Mouse (Mus musculus): ENCODE measurements at regions not wholly inside any gene's neighbourhood (a gene's known extent, or its start where the extent isn't known, plus 50 kb on each side); places are given as distances from the start of the nearest gene placed in this dataset.

DNA sequence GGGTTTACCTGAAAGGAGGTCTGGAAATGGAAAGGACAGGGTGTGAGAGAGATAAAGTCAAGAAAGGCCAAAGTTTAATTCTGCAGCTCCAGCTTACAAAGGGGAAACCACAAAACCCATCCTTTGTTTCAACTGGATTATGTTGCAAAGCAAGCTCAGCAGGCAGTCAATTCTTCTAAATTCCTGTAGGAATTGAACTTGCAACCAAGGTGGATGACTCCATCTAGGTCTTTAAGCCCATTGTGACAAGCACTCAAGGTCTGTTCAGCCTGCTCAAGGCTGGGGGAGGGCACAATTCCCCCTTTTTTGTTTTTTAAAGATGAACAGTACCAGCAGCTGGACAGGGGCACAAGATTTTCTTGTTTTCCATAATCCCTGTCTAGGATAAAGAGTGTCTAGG lies 200.0 kb upstream of the Ttc29 start:
- DNase-seq (ENCODE audit: low spot score in 2 of 2) = no peak

DNA sequence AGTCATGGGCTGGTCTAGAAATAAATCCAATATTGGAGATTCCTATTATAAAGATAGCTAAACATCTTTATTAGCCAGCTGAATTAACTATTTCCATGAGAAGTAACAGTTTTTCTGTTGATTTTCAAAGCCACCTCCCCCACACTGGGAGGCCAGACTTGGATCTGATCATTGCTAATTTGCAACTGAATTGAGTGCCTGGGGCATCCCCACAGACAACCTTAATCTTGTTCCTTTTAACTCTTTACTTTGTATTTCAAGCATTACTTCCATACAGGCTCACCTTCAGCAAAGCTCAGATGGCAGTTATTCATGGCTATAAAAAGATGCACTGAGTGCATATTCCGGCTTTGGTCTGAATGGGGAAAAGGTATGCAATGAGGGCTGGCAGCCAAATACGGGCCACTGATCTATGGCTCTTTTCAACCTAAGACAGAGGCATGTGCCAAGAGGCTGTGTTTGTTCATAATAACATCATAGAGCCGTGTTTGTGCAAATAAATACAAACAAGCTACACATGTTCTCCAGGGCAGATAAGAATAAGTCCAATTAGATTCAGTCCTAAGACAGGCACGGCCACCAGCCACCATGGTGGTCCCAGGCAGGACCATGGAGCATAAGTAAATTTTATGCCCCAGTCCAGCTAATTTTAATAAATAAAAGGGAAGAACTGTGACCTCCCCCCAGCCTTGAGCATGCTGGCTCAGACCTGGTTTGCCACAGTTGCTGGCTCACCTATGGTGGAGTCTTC lies 194.5 kb upstream of the Ttc29 start:
- DNase-seq (ENCODE audit: low spot score in 2 of 2) = no peak

DNA sequence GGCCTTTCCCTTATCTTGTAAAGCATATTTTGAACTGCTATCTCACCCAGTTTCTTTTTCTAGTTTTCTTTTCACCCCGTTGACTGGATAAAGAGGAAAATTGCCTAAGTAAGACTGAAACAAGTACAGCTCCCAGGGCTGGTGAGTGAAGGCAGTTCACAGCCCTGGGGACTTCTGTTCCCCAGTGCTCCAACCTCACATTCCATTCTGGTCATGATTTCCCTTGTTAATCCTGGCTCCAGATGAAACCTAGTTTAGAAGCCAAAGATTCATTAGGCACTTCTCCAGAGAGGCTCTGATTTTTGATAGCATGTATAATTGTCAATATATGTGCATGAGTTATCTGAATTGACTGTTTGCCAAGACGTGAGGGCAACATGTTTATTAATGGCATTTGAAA lies 191.6 kb upstream of the Ttc29 start:
- no peak for DNase-seq (ENCODE audit: low spot score in 2 of 2)

DNA sequence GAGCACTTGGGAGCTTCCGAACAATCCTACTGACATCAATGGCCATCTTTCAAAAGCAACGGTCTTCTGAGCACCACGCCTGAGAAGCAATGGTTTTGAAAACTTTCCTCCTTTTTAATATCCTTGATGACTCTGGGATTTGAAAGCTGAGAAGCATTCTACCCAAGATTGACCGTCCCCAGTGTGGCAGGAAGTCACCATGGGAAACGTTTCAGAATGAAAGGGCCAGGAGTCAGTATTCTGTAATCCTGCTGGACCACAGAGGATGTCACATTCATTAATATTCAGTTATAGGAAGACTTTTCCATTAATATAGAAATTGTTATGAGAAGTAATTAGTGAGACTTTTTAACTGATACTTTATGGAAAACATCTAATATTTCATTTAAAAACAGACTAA lies 190.1 kb upstream of the Ttc29 start:
- DNase-seq (ENCODE audit: low spot score in 2 of 2) = no peak

DNA sequence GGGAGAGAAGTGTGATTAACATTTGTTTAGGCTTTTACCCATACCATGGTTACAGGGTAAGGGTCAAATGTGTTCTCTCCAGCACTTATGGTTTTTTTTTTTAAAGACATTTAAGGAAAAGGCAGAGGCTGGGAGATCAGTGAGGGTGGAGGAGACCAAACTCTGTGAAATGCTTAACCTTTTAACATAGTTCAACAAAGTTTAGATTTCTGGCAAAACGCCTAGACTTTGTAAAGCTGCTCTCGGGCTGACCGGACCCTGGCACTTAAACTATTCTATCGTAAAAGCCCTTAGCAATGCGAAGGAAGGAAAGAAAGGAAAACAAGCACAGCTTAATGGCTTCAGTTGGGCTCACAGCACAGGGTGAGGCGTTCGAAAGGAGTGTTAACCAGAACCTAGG lies 189.6 kb upstream of the Ttc29 start:
- DNase-seq (ENCODE audit: low spot score in 2 of 2) = no peak

DNA sequence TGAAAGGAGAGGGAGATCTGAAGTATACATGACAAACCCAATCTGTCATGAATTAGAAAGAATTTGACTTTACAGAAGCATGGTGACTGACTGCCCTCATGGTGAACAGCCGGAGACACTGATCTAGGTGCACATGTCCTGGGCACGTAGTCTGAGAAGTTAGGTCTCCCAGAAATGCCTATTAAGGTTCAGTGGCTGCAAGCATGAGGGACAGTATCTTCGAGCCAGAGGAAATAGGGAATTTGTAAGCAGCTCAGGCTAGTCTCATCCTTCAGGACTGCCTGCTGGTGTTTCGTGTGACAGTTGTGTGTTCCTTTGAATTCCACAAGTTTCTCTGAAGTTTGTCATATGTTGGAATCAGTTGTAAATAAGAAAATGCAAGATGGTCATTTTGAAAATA lies 189.2 kb upstream of the Ttc29 start:
- no peak for DNase-seq (ENCODE audit: low spot score in 2 of 2)

DNA sequence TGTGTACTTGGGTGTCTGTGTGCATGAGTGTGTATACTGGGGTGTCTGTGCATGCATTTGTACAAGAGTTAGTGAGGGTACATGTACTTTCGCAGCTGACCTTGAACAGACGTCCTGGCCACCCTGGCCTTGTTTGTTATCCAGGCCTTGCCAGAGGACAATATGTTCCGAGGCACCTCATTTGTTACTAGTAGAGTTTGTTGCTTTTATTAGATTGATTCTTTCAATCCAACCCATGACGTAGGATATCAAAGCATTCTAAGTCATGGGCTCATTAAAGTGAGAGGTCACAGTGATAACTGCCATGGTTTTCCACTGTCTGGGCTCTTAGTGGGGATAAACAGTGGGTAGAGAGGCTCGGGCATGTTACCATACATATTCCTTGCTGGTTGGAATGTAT lies 188.1 kb upstream of the Ttc29 start:
- DNase-seq (ENCODE audit: low spot score in 2 of 2) = no peak

DNA sequence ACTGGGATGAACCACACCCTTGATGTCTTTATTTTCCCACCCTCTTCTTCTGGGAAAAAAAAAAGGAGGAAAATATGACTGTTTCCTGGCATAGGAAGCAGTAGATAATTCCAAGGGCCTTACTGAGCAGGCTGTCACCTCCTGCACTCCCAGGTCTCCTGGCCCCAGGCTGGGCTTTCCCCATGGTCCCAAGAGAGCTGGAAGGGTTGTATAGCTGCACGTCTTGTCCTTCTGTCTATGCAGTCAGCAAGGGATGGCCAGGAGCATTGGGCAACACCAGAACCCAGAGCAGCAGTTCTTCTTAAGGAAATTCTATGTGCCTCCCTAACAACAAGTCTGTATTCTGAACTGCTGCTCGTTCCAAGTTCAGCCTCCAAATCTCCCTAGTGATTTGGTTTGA lies 185.7 kb upstream of the Ttc29 start:
- DNase-seq (ENCODE audit: low spot score in 2 of 2) = no peak

DNA sequence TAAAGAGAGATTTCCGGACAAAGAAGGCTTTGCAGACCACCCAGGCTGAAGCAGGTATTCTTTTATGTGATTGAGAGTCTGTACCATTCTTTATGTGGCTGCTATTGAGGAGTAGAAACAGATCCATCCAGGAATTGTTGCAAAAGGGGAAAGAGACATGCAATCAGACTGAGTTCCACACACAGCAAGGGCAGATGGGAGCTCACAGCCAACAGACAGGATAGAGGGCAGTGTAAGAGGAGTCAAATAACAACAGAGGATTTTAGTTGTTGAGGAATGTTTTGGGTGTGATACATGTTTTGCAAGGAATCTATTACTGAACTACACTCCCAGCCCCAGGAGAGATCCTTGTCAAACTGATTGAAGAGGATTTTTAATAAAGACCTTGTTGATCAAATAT lies 184.2 kb upstream of the Ttc29 start:
- DNase-seq (ENCODE audit: low spot score in 2 of 2) = no peak

DNA sequence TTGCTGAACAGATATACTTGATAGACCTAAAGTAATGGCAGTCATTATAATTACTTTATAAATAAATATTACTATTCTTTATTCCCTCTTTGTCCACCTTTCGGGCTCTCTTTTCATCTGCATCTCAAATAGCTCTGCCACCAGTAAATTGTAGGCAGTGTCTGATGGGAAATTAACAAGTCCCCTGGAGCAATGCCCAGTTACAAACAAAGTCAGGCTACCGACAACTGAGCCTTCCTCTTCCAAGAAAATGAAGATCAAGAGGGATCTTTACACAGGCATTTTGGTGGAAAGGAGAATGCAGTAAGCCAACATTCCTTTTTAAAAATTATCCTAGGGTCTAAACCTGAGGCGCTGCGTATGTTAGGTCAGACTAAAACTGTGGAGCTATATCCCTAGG lies 181.3 kb upstream of the Ttc29 start:
- DNase-seq (ENCODE audit: low spot score in 2 of 2) = no peak

DNA sequence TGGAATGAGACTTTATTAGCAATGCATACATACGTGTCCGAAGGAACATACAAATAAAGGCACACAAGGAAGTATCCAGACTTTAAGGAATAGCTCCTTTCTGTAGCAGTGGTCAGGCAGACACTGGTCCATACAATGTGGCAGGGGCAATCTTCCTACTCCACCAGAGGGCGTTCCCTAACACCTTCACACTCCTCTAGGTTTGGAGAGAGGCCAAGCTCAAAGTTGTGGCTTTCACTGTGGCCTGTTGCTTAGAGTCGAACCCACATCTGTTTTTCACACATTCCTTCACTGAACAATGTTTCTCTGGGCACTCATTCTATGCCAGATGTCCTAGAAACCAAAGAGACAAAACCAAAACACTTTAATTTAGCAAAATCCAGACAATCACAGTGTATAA lies 178.4 kb upstream of the Ttc29 start:
- DNase-seq (ENCODE audit: low spot score in 2 of 2) = no peak

DNA sequence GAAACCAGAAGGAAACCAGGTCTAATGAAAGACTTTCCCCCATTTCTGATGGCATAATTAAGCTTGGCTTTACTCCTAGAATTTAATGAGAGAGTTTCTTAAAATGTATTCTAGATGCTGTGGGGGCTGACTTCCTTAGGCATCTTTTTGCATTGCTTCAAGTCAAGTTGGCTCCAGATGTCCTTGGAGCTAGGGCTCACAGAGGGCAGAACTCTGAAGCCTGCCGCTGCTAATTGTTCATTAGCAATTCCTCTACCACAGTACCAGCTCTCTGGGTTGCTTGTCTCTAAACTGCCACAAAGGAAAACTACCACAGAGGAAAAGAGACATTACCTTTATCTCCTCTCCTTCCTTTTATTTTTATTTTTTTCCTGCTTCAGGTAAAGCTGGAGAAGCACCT lies 175.9 kb upstream of the Ttc29 start:
- no peak for DNase-seq (ENCODE audit: low spot score in 2 of 2)

DNA sequence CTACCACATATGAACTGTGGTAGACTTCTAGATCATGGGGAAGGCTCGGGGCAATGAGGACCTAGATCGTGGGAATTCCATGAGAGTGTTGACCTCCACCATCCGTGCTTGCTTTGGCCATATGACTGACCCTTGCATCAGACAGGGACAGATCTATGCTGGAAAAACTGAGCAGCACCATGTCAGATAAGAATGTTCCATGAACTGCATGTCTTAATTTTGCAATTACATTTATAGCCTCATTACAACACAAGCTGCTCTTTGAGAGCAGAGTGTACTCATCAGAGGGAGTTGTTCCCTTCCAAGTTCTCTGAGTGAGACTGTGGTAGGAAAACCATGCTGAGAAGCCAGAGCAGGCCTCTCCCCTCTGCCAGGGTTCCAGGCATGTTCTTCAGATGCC lies 166.4 kb upstream of the Ttc29 start:
- no peak for DNase-seq (ENCODE audit: low spot score in 2 of 2)

DNA sequence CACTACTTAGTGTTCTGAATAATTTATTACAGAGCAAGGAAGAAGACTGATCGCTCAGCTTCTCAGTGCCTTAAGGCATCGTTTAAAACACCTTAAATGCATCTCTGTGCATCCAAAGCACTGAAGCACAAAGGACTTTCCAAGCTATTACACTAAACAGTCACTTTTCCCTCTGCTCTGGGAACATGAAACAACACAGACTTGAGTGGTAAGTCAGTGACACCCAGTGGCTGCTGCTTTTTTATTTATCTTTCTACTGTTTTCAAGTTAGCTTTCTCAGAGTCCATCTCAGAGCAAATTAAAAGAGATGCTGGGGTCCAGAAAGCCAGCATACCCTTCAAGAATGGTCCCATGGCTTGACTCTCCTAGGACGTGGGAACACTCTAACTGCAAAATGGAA lies 162.3 kb upstream of the Ttc29 start:
- DNase-seq (ENCODE audit: low spot score in 2 of 2) = no peak

DNA sequence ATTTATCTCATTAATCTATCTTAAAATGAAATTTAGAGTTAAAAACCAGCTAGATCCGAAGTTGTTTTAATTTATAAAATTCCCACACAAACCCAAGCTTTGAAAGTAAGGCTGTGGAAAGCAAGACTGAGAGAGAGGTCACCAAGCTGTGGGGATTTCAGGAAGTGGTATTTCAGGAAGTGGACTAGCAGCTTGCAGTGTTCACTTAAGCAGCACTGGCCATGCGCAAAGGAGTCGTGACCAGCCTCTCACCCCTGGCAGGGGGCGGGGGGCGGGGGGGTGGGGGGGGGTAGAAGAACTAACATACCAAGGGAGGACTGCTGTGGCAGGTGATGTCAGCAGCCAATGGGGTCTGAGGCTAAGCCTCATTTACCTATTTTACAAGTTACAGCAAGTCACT lies 158.7 kb upstream of the Ttc29 start:
- DNase-seq (ENCODE audit: low spot score in 2 of 2) = no peak

DNA sequence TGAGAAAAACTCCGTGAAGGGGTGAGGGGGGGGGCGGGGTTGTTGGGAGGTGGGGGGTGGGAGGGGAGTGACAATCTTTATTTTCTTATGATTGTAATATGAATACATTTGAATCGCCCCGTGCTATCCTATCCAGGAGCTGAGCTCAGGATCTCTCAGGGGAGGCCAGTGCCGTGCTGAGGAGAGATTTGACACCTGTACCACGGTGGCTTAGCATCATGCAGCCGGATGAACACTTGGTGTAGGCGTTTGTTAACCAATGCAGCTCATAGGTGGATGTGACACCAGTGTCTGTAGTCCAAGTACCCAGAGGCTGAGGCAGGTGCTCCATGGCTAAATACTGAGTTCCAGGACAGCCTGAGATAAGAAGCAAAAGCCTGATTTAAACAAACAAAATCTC lies 158.2 kb upstream of the Ttc29 start:
- DNase-seq (ENCODE audit: low spot score in 2 of 2) = no peak

DNA sequence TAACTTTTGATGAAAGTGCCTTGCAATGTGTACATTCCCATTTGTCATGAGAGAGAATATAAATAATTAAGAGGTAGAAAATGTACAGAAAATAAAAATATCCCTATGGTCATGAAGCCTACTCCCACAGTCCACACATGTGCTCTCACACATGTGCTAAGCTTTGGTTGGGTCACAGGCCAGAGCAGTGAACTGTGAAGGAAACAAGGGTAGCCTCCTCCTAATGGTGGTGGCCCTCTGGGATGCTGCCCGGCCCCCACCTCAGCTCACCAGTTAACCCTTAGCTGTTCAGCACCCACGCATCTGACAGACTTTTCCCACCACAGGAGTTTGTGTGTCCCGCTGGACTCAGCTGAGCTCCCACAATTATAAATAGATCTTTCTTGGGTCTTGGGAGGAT lies 157.6 kb upstream of the Ttc29 start:
- DNase-seq (ENCODE audit: low spot score in 2 of 2) = no peak

DNA sequence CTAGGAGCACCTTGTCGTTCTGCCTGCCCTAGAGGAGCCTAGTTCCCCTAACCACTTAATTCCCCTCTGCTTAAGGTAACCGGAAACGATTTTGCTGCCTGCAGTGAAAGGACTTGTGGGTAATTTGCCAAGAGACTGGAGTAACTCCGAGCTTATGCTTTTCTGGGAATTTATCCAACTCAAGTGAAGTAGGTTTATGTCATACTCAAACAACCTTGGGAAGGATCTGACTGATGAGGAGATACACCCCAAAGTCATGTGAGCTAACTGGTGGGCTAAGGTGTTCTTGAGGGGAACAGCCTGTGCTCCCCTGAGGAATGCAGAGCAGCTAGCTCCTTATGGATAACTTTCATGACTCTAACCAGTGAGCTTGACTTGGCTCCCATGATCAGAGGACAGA lies 155.7 kb upstream of the Ttc29 start:
- no peak for DNase-seq (ENCODE audit: low spot score in 2 of 2)

DNA sequence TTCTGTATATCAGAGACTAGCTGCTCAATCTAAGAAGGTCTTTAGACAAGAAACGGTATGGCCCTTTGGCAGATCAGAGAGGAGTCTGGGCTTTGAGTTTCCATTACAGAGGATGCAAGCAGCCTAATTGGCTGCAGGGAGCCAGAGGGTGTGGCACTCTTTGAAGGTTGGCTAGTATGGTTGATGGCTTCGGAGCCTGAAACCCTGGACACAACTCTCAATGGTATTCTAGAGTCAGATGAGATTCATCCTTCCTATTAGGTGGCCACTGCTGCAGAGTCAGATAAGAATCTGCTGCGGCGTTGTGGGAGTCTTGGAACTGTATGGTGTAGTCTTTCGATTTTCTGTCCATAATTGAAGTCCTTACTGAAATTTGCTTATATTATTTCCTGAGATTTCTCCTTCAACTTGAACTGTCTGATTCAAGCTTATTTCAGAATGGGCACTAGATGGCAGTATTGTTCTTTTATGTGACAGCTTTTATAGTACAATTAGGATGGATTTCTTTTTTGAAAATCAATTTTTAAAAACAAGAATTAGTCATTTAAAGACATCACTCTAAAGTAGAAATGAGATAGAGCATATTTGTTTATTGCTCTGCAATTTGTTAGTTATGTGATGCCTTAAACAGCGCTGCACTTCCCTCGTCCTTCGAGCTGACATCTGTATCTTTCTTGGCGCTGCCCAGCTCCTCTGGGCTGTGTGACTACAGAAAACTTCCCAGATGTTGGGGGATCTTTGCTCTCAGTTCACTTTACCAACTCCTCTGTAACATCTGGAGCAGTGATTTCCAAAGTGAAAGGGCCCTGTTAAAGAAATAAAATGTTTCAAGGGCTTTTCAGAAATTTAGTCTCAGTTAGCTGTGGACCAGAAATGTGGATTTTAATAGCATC lies 151.0 kb upstream of the Ttc29 start:
- no peak for DNase-seq (ENCODE audit: low spot score in 2 of 2)

DNA sequence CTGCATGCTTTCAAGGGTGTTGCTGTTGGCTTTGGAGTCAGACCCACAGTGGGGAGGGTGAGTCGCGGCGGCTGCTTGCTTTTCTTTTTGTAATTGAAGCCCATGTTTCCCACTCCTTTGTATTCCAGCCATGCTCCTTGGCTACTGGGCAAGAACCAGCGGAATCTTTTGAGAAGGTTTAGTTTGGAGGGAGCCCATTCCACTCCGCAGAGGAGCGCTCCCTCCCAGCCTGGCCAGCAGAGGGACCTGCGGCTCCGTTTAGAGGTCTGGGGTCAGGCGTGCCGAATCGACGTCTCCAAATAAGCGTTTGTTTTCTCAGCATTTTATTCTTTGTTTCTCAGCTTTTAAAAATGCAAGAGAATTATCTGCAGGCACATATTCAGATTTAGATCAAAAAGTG lies 149.6 kb upstream of the Ttc29 start:
- DNase-seq (ENCODE audit: low spot score in 2 of 2) = peak in 1 of 2 experiments; percentile 66

DNA sequence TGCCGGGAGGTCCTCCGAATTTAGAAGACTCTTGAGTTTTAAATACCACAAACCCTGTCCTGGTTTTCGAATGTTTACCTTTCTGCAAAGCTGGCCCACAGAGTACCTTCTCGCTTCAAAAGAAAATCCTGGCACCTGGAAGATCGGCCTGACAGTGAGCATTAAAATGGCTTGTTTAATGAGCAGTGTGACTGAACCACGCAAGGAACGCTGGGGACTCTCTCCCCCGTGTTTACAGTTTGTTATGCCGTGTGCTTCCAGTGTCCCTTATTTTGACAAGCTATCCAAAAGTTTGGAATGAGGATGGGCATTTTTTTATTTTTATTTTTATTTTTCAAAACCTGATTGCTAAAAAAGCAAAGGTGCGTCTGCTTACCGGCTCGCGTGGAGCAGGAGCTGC lies 148.9 kb upstream of the Ttc29 start:
- DNase-seq (ENCODE audit: low spot score in 2 of 2) = no peak

DNA sequence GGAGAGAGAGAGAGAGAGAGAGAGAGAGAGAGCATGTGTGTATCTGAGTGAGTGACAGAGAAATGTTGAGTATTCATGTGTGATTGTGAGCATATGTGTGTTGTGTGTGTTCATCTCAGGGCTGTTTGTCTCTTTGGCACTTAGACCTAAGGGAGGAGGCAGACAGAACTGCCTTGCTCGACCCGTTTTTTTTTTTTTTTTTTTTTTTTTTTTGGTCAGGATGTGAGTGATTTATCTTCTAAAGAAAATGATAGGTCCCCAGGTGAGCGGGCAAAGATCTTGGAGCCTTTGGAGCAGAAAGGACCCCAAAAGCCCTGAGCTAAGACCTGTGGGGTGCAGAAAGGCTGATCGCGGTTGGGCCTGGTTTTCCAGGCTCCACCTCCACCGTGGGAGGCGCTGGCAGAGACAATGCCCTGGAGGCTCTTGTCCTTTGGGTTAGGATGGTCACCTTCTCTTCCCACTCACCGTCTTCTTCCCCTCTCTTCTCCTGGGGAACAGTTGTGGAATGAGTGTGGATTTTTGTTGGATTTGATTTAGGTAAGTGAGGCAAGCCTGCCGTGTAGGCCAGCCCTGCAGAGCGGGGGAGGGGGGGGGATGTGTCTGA lies 147.1 kb upstream of the Ttc29 start:
- no peak for DNase-seq (ENCODE audit: low spot score in 2 of 2)

Data from spleen, postnatal 4 days (tissue).